Mouse (Mus musculus) heart, adult 10 weeks (tissue): ENCODE results near the gene Abcc2. TPM values are rescaled to one million over a fixed set of nuclear protein-coding genes. Genes with fewer than 3 reads are reported as not detected.

ENCODE experiments used
- polyA plus RNA-seq: library from polyadenylated mRNA; stranded (reverse); fragments of 350-450 nt; fragmentation: Illumina TruSeq; extraction: RNeasy Lipid Tissue Mini Kit (QIAGEN cat#74804); gene quantifications from one replicate; pipeline ENCODE4 v1.2.3, GENCODE M21; 2014; ENCODE audit warnings: low read depth, low replicate concordance

The Abcc2 gene
- not detected for polyA plus RNA-seq

DNA sequence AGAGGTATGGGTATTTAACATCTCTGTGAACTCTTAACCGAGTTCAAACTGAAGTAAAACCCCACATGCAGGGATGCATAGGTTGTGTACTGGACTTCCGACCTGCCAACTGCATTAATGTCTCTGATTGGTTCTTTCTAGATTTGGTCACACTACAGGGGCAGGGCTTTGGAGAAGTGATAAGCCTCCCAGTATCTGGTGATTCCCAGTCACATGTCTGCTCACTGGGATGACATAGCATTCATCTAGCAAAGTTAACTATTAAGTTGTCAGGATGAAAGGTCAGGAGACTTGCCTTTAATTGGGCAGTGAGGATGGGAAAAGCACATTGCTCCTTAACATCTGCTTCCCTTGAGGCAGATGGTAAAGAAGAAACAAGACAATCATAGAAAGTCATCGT is at the start of gene Abcc2:
Gene Abcc2, plus strand, starts transcription at position 213 of the 400 bp plus-strand sequence.

DNA sequence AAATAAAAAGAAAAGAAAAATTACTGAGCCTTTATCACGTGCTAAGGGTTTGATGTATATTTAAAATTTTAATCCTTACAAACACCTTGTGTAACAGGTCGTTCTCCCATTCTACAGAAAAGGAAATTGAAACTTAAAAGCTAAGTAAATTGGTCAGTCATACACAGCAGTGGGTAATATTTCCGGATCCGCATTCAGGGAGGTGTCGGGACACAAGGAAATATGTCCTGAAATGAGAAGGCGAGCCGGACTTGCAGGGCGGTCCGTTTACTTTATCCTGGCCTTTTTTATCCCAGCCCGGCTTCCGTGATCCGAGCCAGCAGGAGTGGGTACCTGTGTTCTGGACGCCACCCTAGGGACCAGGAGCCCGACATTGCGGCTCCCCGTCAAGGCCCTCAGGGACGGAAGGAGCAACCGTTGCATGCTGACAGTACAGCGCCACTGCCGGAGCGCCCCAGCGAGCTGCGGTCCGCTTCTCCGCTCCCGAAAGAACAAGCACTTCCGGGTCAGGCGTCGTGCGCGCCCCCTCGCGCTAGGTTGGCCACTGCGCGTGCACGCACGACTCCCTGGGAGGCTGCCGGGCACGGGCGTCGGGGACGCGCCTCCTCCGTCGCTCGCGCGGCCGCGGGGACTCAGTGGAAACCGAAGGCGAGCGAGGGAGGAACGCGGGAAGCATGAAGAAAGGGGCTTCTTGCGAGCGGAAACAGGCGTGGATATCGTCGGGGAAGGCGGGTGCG is 29.3 kb upstream of the Abcc2 start, which contains the start of the genes Cutc and Cox15:
Gene Cutc, plus strand, starts transcription at position 508 of the 737 bp plus-strand sequence.
Gene Cox15, minus strand, starts transcription at position 512 of the 737 bp plus-strand sequence.

Other genes starting within 250 kb of the Abcc2 start
- not detected for gene Nkx2-3, start 169.9 kb upstream of the Abcc2 start, polyA plus RNA-seq
- 43.9 TPM for gene Slc25a28, start 107.3 kb upstream of the Abcc2 start, polyA plus RNA-seq
- gene Entpd7, start 92.5 kb upstream of the Abcc2 start, polyA plus RNA-seq, result 0.55 TPM
- 28.2 TPM for gene Cutc, start 29.2 kb upstream of the Abcc2 start, polyA plus RNA-seq
- gene Cox15, start 29.2 kb upstream of the Abcc2 start, polyA plus RNA-seq, result 22.8 TPM
- gene Dnmbp, start 158.0 kb downstream of the Abcc2 start, polyA plus RNA-seq, result 8.0 TPM
- 0.31 TPM for gene Cpn1, start 204.4 kb downstream of the Abcc2 start, polyA plus RNA-seq
- gene Cyp2c23, start 247.0 kb downstream of the Abcc2 start, polyA plus RNA-seq, result 0.24 TPM